Mouse (Mus musculus) central nervous system, embryonic 14 days (tissue): ENCODE results near the gene Inpp5f. TPM values are rescaled to one million over a fixed set of nuclear protein-coding genes. Genes with fewer than 3 reads are reported as not detected.

Source experiments
- polyA plus RNA-seq: library from polyadenylated mRNA; depleted of rRNA; stranded (reverse); fragments of >200 nt; gene quantifications from 2 replicates; pipeline ENCODE4 v1.2.3, GENCODE M21; 2012; rRNA removed

The Inpp5f gene
- polyA plus RNA-seq = 128 and 141 TPM in 2 replicates

DNA sequence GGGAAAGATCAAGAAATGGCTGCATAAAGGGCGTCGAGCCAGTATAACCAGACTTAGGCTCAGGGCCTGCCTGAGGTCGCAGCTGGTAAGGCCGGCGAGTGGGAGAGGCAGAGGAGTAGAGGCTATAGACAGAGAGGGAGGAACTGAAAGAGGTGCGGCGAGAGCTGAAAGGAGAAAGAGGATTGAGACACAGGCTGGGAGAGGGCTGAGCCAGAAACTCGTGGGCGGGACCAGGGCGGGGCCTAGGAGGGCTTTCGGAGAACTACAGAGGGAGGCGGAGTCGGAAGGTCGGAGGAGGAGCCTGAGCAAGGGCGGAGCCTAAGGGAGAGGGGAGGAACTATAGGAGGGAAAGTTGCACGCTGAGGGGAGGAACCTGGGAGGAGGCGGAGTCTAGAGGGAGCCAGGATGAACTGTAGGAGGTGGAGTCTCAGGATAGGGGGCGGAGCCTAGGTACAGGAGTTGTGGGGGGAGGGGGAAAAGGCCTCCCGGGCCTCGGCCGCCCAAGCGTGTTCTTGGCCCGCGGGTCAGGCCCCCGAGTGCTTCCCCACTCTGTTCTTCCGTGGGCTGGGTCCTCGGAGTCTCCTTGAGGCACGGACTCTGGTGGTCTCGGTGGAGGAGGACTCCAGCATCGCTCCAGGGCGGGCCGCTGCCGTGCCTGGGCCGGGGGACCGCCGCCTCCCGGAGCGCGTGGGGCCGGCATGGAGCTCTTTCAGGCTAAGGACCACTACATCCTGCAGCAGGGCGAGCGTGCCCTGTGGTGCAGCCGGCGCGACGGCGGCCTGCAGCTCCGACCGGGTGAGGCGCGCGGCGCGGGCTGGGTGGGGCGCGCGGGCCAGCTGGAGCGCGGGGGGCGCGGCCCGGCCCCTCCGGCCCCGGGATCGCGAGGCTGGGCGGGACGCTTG lies at the start of gene Inpp5f:
Gene Inpp5f (plus strand): TSS at position 432 of the 902 bp plus-strand sequence.

DNA sequence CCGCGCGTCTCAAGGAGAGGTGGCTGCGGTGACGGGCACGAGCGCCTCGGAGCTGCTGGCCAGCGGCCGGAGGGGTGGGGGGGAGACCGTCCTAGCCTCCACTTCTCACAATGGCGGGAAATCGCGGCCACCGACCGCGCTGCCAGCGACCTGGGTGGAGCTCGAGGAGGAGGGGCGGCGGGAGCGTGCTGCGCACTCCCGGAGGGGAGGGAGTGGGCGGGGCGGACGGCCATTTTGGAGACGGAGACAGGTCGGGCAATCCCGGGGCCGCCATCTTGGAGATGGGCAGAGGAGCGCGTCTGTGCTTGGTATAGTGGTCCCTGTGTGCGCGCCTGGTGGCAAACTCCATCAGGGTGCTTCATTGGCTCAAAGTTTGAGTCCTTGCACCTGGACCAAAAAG lies 129.2 kb downstream of the Inpp5f start, which contains the start of gene Mcmbp:
Gene Mcmbp (minus strand): TSS at position 162 of the 400 bp plus-strand sequence.

DNA sequence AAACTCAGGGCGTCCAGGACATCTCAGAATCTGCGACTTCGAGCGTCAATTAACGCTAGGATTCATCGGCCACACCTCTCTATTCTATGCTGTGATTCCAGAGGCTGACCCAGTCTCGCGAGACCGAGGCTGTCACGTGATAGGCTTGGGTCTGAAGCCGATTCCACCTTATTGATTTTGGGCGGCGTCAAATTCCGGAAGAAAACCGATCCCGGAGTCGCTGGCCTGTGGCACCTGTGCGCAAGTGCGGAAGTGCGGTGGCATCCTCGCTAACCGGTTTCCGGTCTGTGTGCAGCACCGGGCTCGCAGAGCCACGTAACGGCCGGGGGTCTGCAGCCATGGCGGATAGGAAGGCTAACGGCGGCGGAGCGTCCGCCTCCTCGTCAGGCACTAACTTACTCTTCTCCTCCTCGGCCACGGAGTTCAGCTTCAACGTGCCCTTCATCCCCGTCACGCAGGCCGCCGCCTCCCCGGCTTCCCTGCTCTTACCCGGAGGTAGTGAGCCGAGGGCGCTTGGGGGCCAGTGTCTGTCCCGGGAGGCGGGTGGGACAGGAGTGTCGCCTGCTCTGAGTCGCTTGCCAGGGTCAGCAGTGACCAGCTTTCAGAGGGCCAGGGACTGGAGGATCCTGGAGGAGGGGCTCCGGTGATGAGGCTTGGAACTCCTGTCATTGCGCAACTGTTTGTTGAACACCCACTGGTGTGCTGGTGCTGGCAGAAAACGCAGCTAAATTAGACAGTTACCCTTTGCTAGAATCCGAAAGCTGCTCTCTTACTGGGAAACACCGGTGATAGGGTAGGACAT lies 133.8 kb downstream of the Inpp5f start, which contains the start of gene Sec23ip:
Gene Sec23ip (plus strand): TSS at position 260 of the 802 bp plus-strand sequence.

Other genes with a start within 250 kb of the Inpp5f start
- gene Rgs10, start 192.6 kb upstream of the Inpp5f start, polyA plus RNA-seq = 29.2 and 31.3 TPM in 2 replicates
- 182 and 193 TPM in 2 replicates for gene Tial1, start 149.6 kb upstream of the Inpp5f start, polyA plus RNA-seq
- gene Bag3, start 87.7 kb upstream of the Inpp5f start, polyA plus RNA-seq = 3.1 and 7.2 TPM in 2 replicates
- 43.0 and 43.9 TPM in 2 replicates for gene Mcmbp, start 129.2 kb downstream of the Inpp5f start, polyA plus RNA-seq
- 26.7 and 26.8 TPM in 2 replicates for gene Sec23ip, start 133.6 kb downstream of the Inpp5f start, polyA plus RNA-seq